Mouse (Mus musculus) midbrain, postnatal 0 days (tissue): ENCODE measurements at regions not wholly inside any gene's neighbourhood (a gene's known extent, or its start where the extent isn't known, plus 50 kb on each side); places are given as distances from the start of the nearest gene placed in this dataset.

Experiments
- ATAC-seq: fragments of 200-750 bp; cut with Nextera tagmentation; 2 replicates; pipeline ENCODE4 v1.8.0; 2017; ENCODE audit warnings: moderate number of reproducible peaks, mild to moderate bottlenecking, moderate TSS enrichment, moderate library complexity; ENCODE audit not compliant: low FRiP score
- DNase-seq: peaks from one replicate; pipeline ENCODE4 v3.0.0-alpha.2; 2015; ENCODE audit warnings: low spot score
- H3K27ac ChIP-seq: fragments of 300-500 bp; sonication (generic); 2 replicates; pipeline ENCODE4 v1.5.1; 2014; ENCODE audit warnings: low read depth, mild to moderate bottlenecking, low read length, mixed read lengths
- H3K27me3 ChIP-seq: fragments of 300-500 bp; sonication (generic); 2 replicates; pipeline ENCODE4 v1.6.1; 2014; ENCODE audit warnings: low read length, control low read depth, mixed read lengths; ENCODE audit not compliant: insufficient read depth
- H3K36me3 ChIP-seq: fragments of 300-500 bp; sonication (generic); 2 replicates; pipeline ENCODE4 v1.6.1; 2014; ENCODE audit warnings: low read length, control low read depth, mixed read lengths; ENCODE audit not compliant: insufficient read depth
- H3K4me1 ChIP-seq: fragments of 300-500 bp; sonication (generic); 2 replicates; pipeline ENCODE4 v1.6.1; 2014; ENCODE audit warnings: mild to moderate bottlenecking, control low read depth, antibody characterized with exemption, low read length, mixed read lengths; ENCODE audit not compliant: insufficient read depth
- H3K4me2 ChIP-seq: fragments of 300-500 bp; sonication (generic); 2 replicates; pipeline ENCODE4 v1.6.1; 2014; ENCODE audit warnings: low read depth, mild to moderate bottlenecking, low read length, mixed read lengths; ENCODE audit not compliant: poor library complexity, severe bottlenecking
- H3K4me3 ChIP-seq: fragments of 300-500 bp; sonication (generic); 2 replicates; pipeline ENCODE4 v1.5.1; 2014; ENCODE audit warnings: low read depth, mild to moderate bottlenecking, low read length, moderate library complexity
- H3K9ac ChIP-seq: fragments of 300-500 bp; sonication (generic); replicated peaks from 2 replicates; pipeline ENCODE4 v1.6.1; 2014; ENCODE audit warnings: mild to moderate bottlenecking, low read length, moderate library complexity, mixed read lengths; ENCODE audit not compliant: poor library complexity, severe bottlenecking
- H3K9me3 ChIP-seq: fragments of 300-500 bp; sonication (generic); 2 replicates; pipeline ENCODE4 v1.6.1; 2016; ENCODE audit warnings: low read length, control low read depth
- CTCF ChIP-seq: IDR thresholded peaks from 2 replicates; pipeline ENCODE4 v1.5.1; 2016; ENCODE audit warnings: antibody characterized with exemption, mild to moderate bottlenecking
- WGBS: fragments of 180-500 bp; shearing (Covaris S2); extraction: QIAGEN DNeasy Blood & Tissue Kit; methylation state at CpG from one replicate; pipeline ENCODE4 v1.1.7; 2014; 5-methylcytosine and 5-hydroxymethylcytosine counted together

DNA sequence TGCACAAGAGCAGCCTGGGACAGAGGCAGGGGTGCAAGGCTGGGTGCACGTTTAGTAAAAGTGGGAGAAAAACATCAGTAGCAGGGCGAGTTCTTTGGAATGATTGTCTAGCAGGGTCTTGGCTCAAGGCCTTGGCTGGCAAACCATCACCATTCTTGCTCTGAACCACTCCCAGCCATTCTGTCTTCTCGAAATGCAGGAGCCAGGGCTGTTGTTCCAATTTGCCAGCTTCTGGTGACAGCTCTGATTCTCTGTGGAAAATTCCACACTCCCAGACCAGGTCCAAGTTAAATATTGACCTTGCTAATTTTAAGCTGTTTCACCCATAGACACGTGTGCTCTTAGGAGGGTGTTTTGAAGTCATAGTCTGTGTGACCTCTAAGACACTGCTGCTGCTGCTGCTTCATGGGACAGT, 441.2 kb downstream of the Fgf9 start:
- no peak for DNase-seq
- H3K4me2 ChIP-seq = no peak overlapping the region
- 68% methylated on average over 4 of the region's 4 CpGs for WGBS
- no peaks in the 10 kb centered on the region for H3K27me3 ChIP-seq
- H3K36me3 ChIP-seq = no peaks in the 10 kb centered on the region
- no peak overlapping the region for H3K4me3 ChIP-seq
- no peaks in the 10 kb centered on the region for H3K9me3 ChIP-seq
- no peak overlapping the region for H3K27ac ChIP-seq
- no peaks in the 10 kb centered on the region for H3K4me1 ChIP-seq
- no peak overlapping the region for H3K9ac ChIP-seq
- TF ChIP-seq CTCF = no peak
- no peak for ATAC-seq

DNA sequence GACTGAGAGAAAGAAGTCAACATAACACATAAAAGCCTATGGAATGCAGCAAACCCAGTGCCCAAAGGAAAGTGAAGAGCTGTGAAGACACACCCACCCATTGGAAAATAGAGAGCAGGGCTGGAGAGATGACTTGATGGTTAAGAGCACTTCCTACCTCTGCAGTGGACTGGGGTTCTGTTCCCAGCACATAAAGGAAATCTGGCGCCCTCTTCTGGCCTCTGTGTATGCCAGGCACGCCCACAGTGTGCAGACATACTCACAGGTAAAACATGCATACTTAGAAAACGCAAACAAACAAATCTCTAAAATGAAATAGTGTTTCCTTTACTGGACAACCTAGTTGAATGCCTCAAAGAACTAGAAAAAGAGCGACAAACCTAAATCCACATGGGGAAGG, 440.4 kb downstream of the Fgf9 start:
- Histone ChIP-seq H3K27me3 (no peaks in the 10 kb centered on the region), H3K4me1 (no peaks in the 10 kb centered on the region), H3K9ac (no peak overlapping the region), H3K4me3 (no peak overlapping the region), H3K9me3 (no peaks in the 10 kb centered on the region), H3K4me2 (no peak overlapping the region), H3K36me3 (no peaks in the 10 kb centered on the region), H3K27ac (no peak overlapping the region)
- ATAC-seq (no peak), DNase-seq (no peak)
- no peak for TF ChIP-seq CTCF
- 70% methylated on average over 4 of the region's 4 CpGs for WGBS

DNA sequence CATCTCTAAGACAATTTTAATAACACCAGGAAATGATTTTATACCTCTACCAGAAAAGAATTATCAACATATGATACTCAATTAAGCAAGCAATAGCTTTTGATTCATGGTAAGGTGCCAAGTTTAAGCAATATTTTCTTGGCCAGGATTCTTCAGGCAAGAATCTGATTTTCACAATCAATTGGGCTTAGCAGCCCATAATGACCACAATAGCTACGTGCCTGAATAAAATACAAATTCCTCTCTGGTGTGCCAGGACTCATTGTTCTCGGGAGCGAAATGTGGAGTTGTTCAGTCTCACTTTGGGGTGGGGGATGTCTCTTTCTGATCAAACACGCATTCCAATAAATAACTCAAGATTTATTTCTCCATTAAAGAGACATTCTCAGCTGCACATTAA, 438.8 kb downstream of the Fgf9 start:
- Histone ChIP-seq H3K9ac (no peak overlapping the region), H3K4me1 (no peaks in the 10 kb centered on the region), H3K9me3 (no peaks in the 10 kb centered on the region), H3K27ac (no peak overlapping the region), H3K4me3 (no peak overlapping the region), H3K4me2 (no peak overlapping the region), H3K36me3 (no peaks in the 10 kb centered on the region), H3K27me3 (no peaks in the 10 kb centered on the region)
- DNase-seq (no peak), ATAC-seq (no peak)
- TF ChIP-seq CTCF = no peak
- 68% methylated on average over 4 of the region's 4 CpGs for WGBS

DNA sequence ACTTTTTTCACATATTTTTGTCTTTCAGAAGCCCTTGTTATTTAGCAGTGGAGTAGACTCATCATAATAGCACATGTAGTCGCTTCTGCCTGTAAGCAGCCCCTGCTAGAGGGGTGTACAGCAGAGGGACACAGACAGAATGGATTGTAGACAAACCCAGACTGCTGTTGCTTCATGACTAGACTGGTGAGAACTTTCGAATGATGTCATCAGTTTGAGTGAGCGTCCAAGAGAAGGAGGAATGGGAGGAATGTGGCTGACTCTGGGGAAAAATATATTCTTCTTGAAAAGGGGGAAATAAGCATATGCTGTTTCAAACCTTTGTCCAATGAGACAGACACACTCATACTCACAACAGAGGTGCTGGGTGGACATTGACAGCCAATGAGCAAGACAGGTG, 436.1 kb downstream of the Fgf9 start:
- DNase-seq (no peak), ATAC-seq (no peak)
- no peak overlapping the region for H3K27ac ChIP-seq
- no peak overlapping the region for H3K9ac ChIP-seq
- no peaks in the 10 kb centered on the region for H3K27me3 ChIP-seq
- TF ChIP-seq CTCF = no peak
- 93% methylated on average over 3 of the region's 3 CpGs for WGBS
- H3K4me1 ChIP-seq = no peaks in the 10 kb centered on the region
- H3K36me3 ChIP-seq = no peaks in the 10 kb centered on the region
- no peaks in the 10 kb centered on the region for H3K9me3 ChIP-seq
- no peak overlapping the region for H3K4me2 ChIP-seq
- no peak overlapping the region for H3K4me3 ChIP-seq

DNA sequence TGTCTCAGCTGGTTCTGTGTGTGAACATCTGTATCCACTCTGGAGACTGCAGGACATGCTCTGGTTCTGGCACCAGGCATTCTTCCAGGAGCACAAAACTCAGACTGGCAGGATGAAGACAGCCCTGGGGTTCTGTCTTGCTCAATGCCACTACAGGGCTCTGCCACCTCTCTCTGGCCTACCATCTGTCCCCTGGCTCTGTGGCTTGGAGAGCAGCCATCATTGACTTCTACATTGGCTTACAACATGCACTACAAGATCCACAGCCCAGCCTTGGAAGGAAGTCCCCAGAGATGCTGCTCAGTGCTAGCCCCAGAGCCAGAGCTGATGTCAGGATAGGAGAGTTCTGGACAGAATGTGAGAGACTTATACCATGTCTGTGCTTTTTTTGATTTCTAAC, 435.5 kb downstream of the Fgf9 start:
- H3K27me3 ChIP-seq = no peaks in the 10 kb centered on the region
- no peaks in the 10 kb centered on the region for H3K9me3 ChIP-seq
- ATAC-seq (no peak), DNase-seq (peak; percentile 26)
- no peak overlapping the region for H3K27ac ChIP-seq
- no peak overlapping the region for H3K9ac ChIP-seq
- H3K36me3 ChIP-seq = no peaks in the 10 kb centered on the region
- H3K4me1 ChIP-seq = no peaks in the 10 kb centered on the region
- no peak for TF ChIP-seq CTCF
- no peak overlapping the region for H3K4me3 ChIP-seq
- H3K4me2 ChIP-seq = no peak overlapping the region

DNA sequence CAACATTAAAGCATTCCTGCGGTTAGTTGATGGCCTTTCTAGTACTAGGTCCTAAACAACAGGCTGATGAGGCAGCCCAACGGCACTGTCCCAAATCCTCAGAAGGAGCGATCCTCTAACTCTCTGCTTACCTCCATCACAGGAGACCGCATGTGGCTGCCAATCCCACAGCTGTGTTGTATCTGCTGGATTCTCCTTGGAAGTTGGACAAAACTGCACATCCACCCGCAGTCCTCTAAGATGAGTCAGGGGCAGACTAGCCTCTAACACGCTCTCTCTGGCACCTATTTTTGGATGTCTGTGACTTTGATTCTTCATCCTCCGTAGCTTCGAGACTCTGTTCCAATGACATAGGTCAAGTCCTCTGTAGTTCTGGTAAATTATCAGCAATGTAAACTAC, 432.5 kb downstream of the Fgf9 start:
- no peak for TF ChIP-seq CTCF
- DNase-seq (no peak), ATAC-seq (no peak)
- no peak overlapping the region for H3K27ac ChIP-seq
- H3K27me3 ChIP-seq = no peaks in the 10 kb centered on the region
- no peaks in the 10 kb centered on the region for H3K9me3 ChIP-seq
- H3K4me3 ChIP-seq = no peak overlapping the region
- WGBS = 93% methylated on average over 8 of the region's 8 CpGs
- no peak overlapping the region for H3K4me2 ChIP-seq
- H3K9ac ChIP-seq = no peak overlapping the region
- no peaks in the 10 kb centered on the region for H3K36me3 ChIP-seq
- H3K4me1 ChIP-seq = no peaks in the 10 kb centered on the region

DNA sequence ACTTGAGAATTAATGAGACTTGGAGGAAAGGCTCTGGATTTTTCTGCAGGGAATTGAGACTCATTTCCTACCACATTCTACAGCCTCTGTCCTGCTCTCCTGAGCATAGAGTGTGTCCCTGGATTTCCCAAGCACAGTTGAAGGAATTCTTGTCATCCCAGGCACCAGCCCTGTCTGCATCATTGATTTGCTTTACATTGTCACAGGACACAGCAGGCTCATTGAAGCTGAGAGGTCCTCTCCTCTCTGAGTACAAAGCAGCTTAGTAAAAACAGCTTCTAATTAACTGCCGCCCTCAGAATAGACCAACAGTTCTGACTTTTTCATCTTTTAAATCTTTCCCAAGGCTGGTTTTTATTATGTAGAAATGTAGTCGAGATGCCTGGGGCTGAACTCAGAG, 429.7 kb downstream of the Fgf9 start:
- DNase-seq = no peak

More for the DNA sequence above, 429.7 kb downstream of the Fgf9 start:
- Histone ChIP-seq H3K36me3 (no peaks in the 10 kb centered on the region), H3K4me1 (no peaks in the 10 kb centered on the region), H3K4me3 (no peak overlapping the region), H3K27me3 (no peaks in the 10 kb centered on the region), H3K27ac (no peak overlapping the region), H3K9me3 (no peaks in the 10 kb centered on the region), H3K4me2 (no peak overlapping the region), H3K9ac (no peak overlapping the region)
- 10% methylated on average over 2 of the region's 2 CpGs for WGBS
- 0 out of 2 replicates have a peak, but pooled peaks have one; percentile 10 for ATAC-seq
- TF ChIP-seq CTCF = no peak
